Mouse (Mus musculus): ENCODE results near the gene Krtap27-1.

The Krtap27-1 gene

GRCm38 (mm10) chr16:88671571-88671970, at the start of gene Krtap27-1:
Gene Krtap27-1 (minus strand): TSS chr16:88671671.
- no peak for DNase-seq

DNA sequence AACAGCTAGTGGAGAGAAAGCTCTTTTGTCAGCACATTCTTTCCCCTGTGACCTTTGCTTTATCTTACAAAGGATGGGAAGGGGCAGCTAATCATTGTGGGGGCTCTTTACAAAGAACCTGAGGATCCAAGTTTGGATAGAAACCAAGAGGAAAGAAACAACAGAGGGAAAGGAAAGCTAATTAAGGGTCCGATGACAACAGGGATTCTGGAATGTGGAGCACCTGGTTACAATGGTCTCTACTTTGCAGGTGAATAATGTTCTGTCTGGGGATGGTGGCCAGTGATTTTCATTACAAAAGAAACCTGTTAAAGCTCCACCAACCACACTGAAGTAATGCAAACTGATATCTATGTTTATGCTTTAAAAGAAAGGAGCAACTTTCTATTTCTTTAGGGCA, 48.6 kb upstream of the Krtap27-1 start:
- DNase-seq, result no peak

DNA sequence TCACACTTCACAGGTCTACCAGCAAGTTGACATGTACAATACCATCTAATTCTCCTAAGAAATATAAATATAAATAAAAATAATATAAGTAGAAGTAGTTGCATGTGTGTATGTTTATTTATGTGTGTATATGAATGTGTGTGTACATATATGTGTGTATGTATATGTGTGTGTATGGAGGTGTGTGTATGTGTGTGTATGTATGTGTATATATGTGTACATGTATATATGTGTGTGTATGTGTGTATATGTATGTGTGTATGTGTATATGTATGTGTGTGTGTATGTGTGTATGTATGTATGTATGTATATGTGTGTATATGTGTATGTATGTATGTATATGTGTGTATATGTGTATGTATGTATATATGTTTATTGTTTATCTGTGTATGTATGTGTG, 45.1 kb upstream of the Krtap27-1 start:
- DNase-seq, result no peak

DNA sequence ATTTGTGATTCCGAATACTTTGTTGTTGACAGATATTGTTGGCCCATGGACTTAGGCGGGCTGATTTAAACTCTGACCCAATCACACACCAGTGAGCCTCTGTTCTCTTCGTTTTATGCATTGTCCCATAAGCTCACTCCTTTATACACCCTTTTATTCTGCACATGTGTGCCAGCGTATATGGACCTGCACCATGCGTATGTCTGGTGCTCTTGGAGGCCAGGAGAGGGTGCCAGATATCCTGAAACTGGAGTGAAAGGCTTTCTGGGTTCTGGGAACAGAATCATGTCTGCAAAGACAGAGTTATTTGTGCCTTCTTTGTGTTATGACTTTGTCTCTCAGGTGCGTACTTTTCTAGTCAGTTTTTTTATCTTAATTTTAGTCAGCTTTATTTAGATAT, 39.8 kb upstream of the Krtap27-1 start:
- no peak for DNase-seq

DNA sequence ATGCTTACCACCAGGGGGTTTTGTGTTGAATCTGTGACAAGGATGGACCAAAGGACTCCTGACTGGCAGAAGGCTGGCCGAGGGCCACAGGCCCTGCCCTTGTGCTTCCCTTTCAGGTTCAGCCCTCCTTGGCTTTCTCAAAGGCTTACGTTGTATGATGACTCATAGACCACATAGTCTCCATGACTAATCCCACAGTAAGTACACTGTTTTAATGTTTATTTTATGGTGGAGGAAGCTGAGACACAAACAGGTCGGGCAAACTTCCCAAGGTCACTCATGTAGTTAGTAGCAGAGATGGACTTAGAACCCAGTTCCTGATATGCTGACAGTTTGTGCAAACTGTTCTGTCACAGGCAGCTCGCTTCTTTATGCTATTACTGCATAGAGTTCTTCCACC, 39.3 kb upstream of the Krtap27-1 start:
- DNase-seq, result no peak

- no peak for DNase-seq
Observed at GRCm38 (mm10) chr16:88707496-88708012, 36.1 kb upstream of the Krtap27-1 start, which contains the start of gene 2310061N02Rik. Gene 2310061N02Rik (minus strand): TSS chr16:88707962.

- DNase-seq, result no peak
Observed at GRCm38 (mm10) chr16:88701072-88701864, 29.8 kb upstream of the Krtap27-1 start.

- DNase-seq, result no peak
Observed at GRCm38 (mm10) chr16:88696256-88696655, 24.8 kb upstream of the Krtap27-1 start.

DNA sequence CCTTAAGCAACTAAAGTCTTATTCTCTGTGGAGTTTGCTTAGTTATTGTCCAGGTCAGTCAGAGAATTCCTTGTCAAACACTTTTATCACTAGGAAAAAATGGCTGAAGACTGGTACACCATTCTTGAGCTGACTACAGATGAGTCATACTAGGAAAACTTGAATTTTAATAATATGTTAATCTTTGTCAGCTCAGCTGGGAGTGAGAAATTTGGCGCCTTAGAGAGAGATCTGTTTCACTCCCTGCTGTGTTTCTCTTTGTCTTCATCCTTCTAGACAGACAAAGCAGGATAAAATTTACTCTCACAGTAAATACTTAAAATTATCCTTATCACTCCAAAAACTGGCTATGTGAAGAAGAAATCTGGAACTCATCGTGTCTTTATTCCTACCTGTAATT, 9.8 kb upstream of the Krtap27-1 start:
- DNase-seq, result no peak

DNA sequence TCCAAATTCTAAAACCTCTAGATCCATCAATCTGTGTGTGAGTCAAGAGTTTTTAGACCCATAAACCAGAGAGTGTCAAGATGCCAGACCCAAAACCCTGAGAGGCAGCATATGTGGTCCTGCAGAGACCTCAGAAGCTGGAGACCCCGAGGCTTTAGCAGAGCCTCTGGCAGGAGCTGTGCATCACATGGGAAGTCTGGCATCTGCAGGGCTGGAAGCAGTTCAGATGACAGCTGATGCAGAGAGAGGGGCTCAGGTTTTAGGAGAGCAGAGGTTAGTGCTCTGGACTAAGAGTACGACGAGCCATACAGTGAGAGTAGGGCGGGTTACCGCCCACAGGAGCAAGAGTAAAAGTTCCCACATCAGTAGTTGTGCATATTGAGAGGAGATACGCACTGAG, 7.6 kb upstream of the Krtap27-1 start:
- no peak for DNase-seq

DNA sequence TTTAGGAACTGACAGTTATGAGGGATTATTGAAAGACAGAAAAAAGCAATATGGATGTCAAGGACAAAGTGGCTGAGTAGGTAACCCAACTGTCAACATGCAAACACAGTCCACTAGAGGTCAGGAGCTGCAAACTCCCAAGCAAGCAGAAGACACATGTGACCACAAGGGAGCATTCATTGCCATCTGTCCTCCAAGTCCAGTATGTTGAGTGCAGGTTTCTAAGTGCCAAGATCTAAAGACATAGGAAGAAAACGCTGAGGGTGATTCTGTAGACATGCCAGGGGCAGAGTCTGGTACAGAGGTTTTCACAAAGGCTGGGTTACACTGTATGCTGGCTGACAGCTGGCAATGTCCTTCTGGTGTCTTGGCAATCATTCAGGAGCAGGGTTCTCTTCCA, 14.0 kb downstream of the Krtap27-1 start:
- DNase-seq, result peak; percentile 4

DNA sequence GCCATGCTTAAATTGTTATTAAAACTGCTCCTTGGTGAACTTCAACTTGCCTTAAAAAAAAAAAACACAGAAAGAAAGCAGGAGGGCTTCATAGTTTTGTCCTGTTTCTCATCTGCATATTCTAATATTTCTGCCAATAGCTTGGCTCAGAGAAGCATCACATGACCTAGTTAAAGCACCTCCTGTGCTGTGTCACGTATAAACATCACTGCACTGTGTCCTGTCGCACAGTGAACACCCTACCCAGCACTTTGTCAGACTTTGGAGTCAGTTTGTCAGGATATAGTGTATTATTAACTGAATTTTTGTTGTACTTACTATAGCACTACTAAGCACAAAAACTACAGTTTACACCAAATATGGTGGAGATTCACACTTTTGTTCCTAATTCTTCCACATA, 19.5 kb downstream of the Krtap27-1 start:
- no peak for DNase-seq

GRCm38 (mm10) chr16:88651082-88651481, 20.4 kb downstream of the Krtap27-1 start:
- DNase-seq, result no peak

DNA sequence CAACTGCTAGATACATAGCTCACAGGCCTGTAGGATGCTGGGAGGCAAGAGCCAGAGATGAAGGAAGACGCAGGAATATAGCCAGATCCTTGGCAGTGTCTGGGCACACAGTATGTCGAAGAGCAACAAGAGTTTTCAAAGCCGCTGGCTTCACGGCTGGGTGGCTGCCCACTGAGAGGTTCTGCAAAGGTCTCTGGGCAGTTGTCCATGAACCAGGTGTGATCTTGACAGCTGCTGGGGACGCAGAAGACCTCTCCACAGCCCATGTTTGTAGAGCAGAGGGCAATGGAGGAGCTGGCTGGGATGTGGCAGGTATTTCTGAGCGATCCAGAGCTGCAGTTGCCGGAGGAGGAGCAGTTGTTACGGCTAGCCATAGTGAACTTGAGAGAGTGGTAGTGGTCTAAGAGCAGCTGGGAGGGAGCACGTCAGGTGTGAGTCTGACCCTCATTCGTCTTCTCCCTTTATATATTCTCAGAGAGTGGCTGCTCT, 24.1 kb downstream of the Krtap27-1 start, which contains the start of gene Krtap26-1:
TSS of gene Krtap26-1 (minus strand) at position 439 of the 489 bp plus-strand sequence.
- DNase-seq, result no peak

GRCm38 (mm10) chr16:88646366-88647111, 24.9 kb downstream of the Krtap27-1 start:
- DNase-seq, result no peak

GRCm38 (mm10) chr16:88640053-88640452, 31.4 kb downstream of the Krtap27-1 start:
- no peak for DNase-seq

- peak; percentile 20 for DNase-seq
Observed at GRCm38 (mm10) chr16:88635142-88635541, 36.3 kb downstream of the Krtap27-1 start.

GRCm38 (mm10) chr16:88631474-88631873, 40.0 kb downstream of the Krtap27-1 start:
- no peak for DNase-seq

- no peak for DNase-seq
Observed at GRCm38 (mm10) chr16:88627566-88627965, 43.9 kb downstream of the Krtap27-1 start, which contains the start of gene 2310079G19Rik. Gene 2310079G19Rik (minus strand): TSS chr16:88627666.

Measured in lung, postnatal 14 days (tissue).